Mouse (Mus musculus): ENCODE data around the gene Mrpl18.

Gene Mrpl18

DNA sequence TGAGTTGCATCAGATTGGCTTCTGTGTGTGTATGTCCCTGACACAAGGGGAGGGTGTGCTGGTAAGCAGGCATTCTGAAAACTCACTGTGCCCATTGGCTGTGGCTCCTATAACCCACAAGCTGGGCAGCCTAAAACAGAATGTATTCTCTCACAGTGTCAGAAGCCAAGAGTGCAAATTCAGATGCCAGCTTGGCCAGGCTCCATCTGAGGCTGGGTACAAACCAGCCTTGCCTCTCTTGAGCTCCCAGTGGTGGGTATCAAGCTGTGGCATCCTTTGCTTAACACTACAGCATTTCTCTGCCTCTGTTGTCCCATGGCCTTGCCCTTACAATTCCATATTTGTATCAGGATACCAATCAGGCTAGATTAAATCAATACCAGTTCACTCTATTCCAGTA is 52.0 kb downstream of the Mrpl18 start:
- DNase-seq (ENCODE audit: low spot score in 2 of 2): no peak

Measured in urinary bladder, postnatal 36 days (tissue).